Mouse (Mus musculus) intestine, embryonic 14.5 days (tissue): ENCODE data around the gene Adgrd1. TPM values are rescaled to one million over a fixed set of nuclear protein-coding genes. Genes with fewer than 3 reads are reported as not detected.

Experiments
- ATAC-seq: fragments of 200-750 bp; cut with Nextera tagmentation; replicated peaks from 2 replicates; pipeline ENCODE4 v1.8.0; 2017; ENCODE audit warnings: low read depth, moderate number of reproducible peaks, moderate TSS enrichment, moderate library complexity; ENCODE audit not compliant: low FRiP score, low TSS enrichment
- DNase-seq: peaks from one replicate; pipeline ENCODE4 v3.0.0-alpha.2; 2018; ENCODE audit warnings: low spot score
- H3K27ac ChIP-seq: fragments of 300-500 bp; sonication (generic); 2 replicates; pipeline ENCODE4 v1.5.1; 2014; ENCODE audit warnings: low read depth, mild to moderate bottlenecking, control low read depth
- H3K27me3 ChIP-seq: fragments of 300-500 bp; sonication (generic); replicated peaks from 2 replicates; pipeline ENCODE4 v1.6.1; 2014; ENCODE audit warnings: low read length, control low read depth; ENCODE audit not compliant: control insufficient read depth, insufficient read depth
- H3K36me3 ChIP-seq: fragments of 300-500 bp; sonication (generic); 2 replicates; pipeline ENCODE4 v1.6.1; 2014; ENCODE audit warnings: low read length, control low read depth; ENCODE audit not compliant: control insufficient read depth, insufficient read depth
- H3K4me1 ChIP-seq: fragments of 300-500 bp; sonication (generic); replicated peaks from 2 replicates; pipeline ENCODE4 v1.6.1; 2014; ENCODE audit warnings: low read length, control low read depth, mixed read lengths; ENCODE audit not compliant: control insufficient read depth, insufficient read depth
- H3K4me2 ChIP-seq: fragments of 300-500 bp; sonication (generic); 2 replicates; pipeline ENCODE4 v1.6.1; 2014; ENCODE audit warnings: low read length
- H3K4me3 ChIP-seq: fragments of 300-500 bp; sonication (generic); 2 replicates; pipeline ENCODE4 v1.5.1; 2014; ENCODE audit warnings: low read depth, low read length, control low read depth, mixed read lengths
- H3K9ac ChIP-seq: fragments of 300-500 bp; sonication (generic); 2 replicates; pipeline ENCODE4 v1.6.1; 2014; ENCODE audit warnings: mild to moderate bottlenecking, low read length
- H3K9me3 ChIP-seq: fragments of 300-500 bp; sonication (generic); 2 replicates; pipeline ENCODE4 v1.6.1; 2016; ENCODE audit warnings: low read length, control low read depth; ENCODE audit not compliant: control insufficient read depth
- WGBS: fragments of 180-500 bp; shearing (Covaris S2); extraction: QIAGEN DNeasy Blood & Tissue Kit; methylation state at CpG from one replicate; pipeline ENCODE4 v1.1.7; 2014; 5-methylcytosine and 5-hydroxymethylcytosine counted together
- polyA plus RNA-seq: library from polyadenylated mRNA; unstranded; fragments of >200 nt; fragmentation: Nextera tagmentation; extraction: Ambion mirVana; gene quantifications from 2 replicates; pipeline ENCODE4 v1.2.1, GENCODE M21; 2014

Gene Adgrd1
- polyA plus RNA-seq, 1 experiment from 2014 or later, result 0.62 TPM

DNA sequence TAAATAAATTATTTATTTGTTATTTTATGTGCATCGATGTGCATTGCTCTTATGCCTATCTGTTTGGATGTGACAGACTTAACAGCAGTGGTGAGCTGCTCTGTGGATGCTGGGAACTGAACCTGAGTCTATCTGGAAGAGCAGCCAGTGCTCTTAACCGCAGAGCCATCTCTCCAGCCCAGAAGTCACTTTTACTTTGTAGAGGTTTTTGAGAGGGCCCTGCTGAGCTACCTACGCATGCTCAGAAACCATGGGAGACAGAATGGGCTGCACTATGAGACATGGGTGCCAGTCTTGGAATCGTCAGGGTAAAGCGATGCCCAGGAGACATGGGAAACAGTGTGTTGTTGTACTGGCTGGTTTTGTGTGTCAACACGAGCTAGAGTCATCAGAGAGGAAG is 20.5 kb upstream of the Adgrd1 start:
- H3K4me3 ChIP-seq, result no peak overlapping the region
- ATAC-seq (no peak), DNase-seq (no peak)
- H3K27ac ChIP-seq, result no peak overlapping the region
- 86% methylated on average over 6 of the region's 6 CpGs for WGBS
- H3K27me3 ChIP-seq, result no peaks in the 10 kb centered on the region
- no peak overlapping the region for H3K9ac ChIP-seq
- no peaks in the 10 kb centered on the region for H3K9me3 ChIP-seq
- no peaks in the 10 kb centered on the region for H3K36me3 ChIP-seq
- no peaks in the 10 kb centered on the region for H3K4me1 ChIP-seq
- no peak overlapping the region for H3K4me2 ChIP-seq

DNA sequence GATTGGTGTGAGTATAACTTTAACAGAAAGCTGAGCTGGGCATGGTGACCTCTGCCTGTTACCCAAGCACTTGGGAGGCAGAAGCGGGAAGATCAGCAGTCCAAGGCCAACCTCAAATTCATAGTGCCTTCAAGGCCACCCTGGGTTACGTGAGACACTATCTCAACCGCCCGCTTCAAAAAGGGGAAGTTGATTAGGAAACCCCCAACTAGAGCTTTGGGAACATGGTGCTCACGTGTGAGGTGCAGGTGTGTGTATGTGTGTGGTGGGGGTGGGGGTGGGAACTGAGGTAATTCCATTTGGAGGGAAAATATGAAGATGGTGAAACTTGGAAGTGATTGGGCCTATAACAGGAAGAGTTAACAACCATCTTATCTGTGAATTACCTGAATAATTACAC is 19.3 kb upstream of the Adgrd1 start:
- H3K4me3 ChIP-seq, result no peak overlapping the region
- no peak for DNase-seq
- H3K27ac ChIP-seq, result no peak overlapping the region
- H3K36me3 ChIP-seq, result no peaks in the 10 kb centered on the region
- H3K9ac ChIP-seq, result no peak overlapping the region
- 88% methylated on average over 5 of the region's 5 CpGs for WGBS
- no peaks in the 10 kb centered on the region for H3K4me1 ChIP-seq
- no peak for ATAC-seq
- no peak overlapping the region for H3K4me2 ChIP-seq
- no peaks in the 10 kb centered on the region for H3K27me3 ChIP-seq
- H3K9me3 ChIP-seq, result no peaks in the 10 kb centered on the region

DNA sequence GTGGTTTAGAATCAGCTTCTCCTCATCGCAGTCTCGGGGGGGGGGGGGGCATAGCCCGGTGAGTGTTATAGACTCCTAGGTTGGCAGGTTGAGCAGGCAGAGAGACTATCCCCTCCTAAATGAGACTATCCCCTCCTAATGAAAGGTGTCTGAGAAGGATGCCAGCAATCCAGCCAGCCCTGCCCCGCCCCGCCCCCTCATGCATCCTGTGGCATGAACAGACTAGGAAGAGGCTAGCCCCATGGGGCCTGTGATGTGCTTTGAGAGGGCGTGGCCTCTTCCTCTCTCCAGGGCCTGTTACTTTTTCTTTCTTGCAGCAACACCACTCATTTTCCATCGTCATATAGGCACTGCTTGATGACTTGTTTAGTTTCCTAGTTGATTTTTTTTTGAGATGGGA is 15.0 kb upstream of the Adgrd1 start:
- no peaks in the 10 kb centered on the region for H3K36me3 ChIP-seq
- H3K27ac ChIP-seq, result no peak overlapping the region
- H3K9me3 ChIP-seq, result no peaks in the 10 kb centered on the region
- H3K4me2 ChIP-seq, result no peak overlapping the region
- ATAC-seq (no peak), DNase-seq (no peak)
- 85% methylated on average over 7 of the region's 7 CpGs for WGBS
- H3K27me3 ChIP-seq, result no peaks in the 10 kb centered on the region
- no peaks in the 10 kb centered on the region for H3K4me1 ChIP-seq
- H3K9ac ChIP-seq, result no peak overlapping the region
- no peak overlapping the region for H3K4me3 ChIP-seq

DNA sequence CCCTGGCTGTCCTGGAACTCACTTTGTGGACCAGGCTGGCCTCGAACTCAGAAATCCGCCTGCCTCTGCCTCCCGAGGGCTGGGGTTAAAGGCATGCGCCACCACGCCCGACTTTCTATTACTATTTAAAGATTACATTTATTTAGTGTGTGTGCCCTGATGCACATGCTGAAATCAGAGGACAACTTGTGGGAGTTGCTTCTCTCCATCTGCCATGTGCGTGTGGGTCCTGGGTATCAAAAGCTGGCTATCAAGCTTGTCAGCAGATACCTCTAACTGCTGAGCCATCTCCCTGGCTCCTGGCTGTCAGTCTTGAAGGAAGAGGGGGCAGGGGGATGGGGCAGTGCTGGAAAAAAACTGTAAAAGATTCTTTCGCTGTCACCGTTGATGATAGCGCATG is 11.4 kb upstream of the Adgrd1 start:
- H3K9me3 ChIP-seq, result no peaks in the 10 kb centered on the region
- no peaks in the 10 kb centered on the region for H3K36me3 ChIP-seq
- no peaks in the 10 kb centered on the region; the same call in 1 of the 2 replicates for H3K4me1 ChIP-seq
- H3K9ac ChIP-seq, result no peak overlapping the region
- DNase-seq (no peak), ATAC-seq (no peak)
- H3K4me2 ChIP-seq, result no peak overlapping the region
- H3K27ac ChIP-seq, result no peak overlapping the region
- H3K4me3 ChIP-seq, result no peak overlapping the region
- 92% methylated on average over 9 of the region's 10 CpGs for WGBS
- H3K27me3 ChIP-seq, result no peaks in the 10 kb centered on the region

DNA sequence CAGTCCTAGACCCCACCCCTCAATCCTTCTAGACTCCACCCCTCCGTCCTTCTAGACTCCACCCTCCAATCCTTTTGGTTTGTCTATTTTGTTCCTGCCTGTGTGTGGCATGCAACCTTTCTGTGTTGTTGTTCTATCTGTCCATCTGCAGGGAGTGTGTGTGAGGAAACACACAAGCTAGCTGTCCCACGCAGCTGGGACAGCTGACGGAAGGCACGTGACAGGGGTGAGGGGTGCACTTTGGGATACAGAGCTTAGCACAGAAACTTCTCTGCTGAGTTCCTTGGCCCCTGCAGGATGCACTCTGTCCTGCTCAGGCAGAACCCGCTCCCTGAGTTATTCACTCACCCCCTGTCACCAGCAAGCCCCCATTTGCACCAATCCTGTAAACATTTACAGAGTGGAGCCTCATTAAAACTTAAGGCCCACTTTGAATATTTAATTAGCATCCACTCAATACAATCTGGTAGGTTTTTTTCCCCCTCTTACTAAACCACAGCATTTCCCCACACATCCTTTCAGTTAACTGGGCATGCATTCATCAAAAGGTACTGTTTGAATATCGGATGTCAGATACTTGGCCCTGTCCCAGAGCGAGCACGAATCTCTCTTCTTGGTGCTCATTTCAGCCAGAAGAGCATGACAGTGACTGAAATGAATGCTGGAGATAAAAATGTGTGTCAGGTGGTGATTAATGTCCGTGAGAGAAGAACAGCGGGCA is 4.0 kb upstream of the Adgrd1 start:
- Histone ChIP-seq H3K27ac (no peak overlapping the region), H3K9ac (no peak overlapping the region), H3K4me3 (no peak overlapping the region), H3K4me1 (peaks cover 7% of the 10 kb centered on the region), H3K4me2 (no peak overlapping the region), H3K9me3 (no peaks in the 10 kb centered on the region), H3K36me3 (no peaks in the 10 kb centered on the region), H3K27me3 (no peaks in the 10 kb centered on the region)
- no peak; the same call in 1 of the 2 replicates for ATAC-seq
- DNase-seq, result no peak
- 43% methylated on average over 10 of the region's 10 CpGs for WGBS

DNA sequence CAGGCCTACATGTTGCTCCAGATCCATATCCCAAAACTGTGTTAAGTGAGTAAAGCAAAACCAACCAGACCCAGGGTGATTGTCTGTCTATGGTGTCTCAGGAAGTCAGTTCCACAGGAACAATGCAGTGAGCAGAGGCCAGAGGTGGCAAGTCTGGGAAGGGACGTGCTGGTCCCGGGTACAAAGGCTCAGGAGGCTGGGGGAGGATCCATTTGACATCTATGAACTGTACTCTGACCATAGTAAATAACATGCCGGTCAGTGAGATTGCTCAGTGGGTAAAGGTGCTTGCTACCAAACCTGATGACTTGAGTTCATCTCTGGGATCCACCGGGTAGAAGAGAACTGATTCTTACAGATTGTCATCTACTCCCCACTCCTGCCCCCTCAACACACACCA is 3.4 kb upstream of the Adgrd1 start:
- H3K9ac ChIP-seq, result no peak overlapping the region
- DNase-seq (no peak), ATAC-seq (no peak)
- no peak overlapping the region for H3K27ac ChIP-seq
- no peak overlapping the region for H3K4me2 ChIP-seq
- H3K4me1 ChIP-seq, result peaks cover 7% of the 10 kb centered on the region
- no peaks in the 10 kb centered on the region for H3K27me3 ChIP-seq
- WGBS, result 84% methylated on average over 4 of the region's 4 CpGs
- no peaks in the 10 kb centered on the region for H3K36me3 ChIP-seq
- H3K4me3 ChIP-seq, result no peak overlapping the region
- H3K9me3 ChIP-seq, result no peaks in the 10 kb centered on the region

DNA sequence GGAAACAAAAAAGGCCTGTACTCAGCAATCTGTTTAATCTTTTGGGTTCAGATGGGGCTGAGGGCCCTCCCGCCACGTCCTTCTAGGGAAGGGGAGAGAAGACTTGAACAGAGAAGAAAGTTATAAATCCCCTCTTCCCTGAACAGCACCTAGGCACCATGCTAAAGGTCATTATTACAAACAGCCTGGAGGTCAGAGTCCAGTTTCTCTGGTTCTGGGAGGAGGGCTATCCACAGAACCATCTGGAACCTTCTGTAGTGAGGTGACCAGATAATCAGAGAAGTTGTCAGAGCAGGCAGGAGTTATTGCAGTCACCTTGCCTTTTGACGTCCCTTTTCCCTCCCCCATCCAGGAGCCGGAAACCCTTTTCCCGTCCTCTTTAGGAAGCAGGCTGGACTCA is 2.3 kb upstream of the Adgrd1 start:
- Histone ChIP-seq H3K27me3 (no peaks in the 10 kb centered on the region), H3K36me3 (no peaks in the 10 kb centered on the region), H3K4me2 (no peak overlapping the region), H3K9ac (no peak overlapping the region), H3K4me1 (peaks cover 7% of the 10 kb centered on the region), H3K4me3 (no peak overlapping the region), H3K9me3 (no peaks in the 10 kb centered on the region), H3K27ac (no peak overlapping the region)
- DNase-seq (no peak), ATAC-seq (no peak)
- 52% methylated on average over 5 of the region's 5 CpGs for WGBS

DNA sequence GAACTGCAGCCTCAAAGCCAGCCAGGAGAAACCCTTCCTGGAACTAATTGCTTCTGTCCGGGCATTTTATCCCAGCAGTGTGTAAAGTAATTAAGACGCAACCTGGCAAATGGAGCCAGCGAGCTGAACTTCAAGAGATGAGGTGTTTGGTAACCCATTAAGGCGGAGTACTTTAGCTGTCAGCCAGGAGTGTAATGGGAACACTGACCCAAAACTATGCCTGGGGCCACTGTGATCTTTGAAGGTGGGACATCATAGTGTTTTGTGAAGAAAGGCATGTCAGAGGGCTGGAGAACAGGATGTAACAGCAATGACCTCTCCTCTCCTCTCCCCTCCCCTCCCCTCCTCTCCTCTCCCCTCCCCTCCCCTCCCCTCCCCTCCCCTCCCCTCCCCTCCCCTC is 7.5 kb downstream of the Adgrd1 start:
- Histone ChIP-seq H3K27ac (no peak overlapping the region), H3K36me3 (no peaks in the 10 kb centered on the region), H3K9ac (no peak overlapping the region), H3K4me3 (no peak overlapping the region), H3K9me3 (no peaks in the 10 kb centered on the region), H3K4me2 (no peak overlapping the region), H3K27me3 (no peaks in the 10 kb centered on the region), H3K4me1 (no peaks in the 10 kb centered on the region)
- ATAC-seq (no peak), DNase-seq (no peak)
- 44% methylated on average over 4 of the region's 4 CpGs for WGBS

DNA sequence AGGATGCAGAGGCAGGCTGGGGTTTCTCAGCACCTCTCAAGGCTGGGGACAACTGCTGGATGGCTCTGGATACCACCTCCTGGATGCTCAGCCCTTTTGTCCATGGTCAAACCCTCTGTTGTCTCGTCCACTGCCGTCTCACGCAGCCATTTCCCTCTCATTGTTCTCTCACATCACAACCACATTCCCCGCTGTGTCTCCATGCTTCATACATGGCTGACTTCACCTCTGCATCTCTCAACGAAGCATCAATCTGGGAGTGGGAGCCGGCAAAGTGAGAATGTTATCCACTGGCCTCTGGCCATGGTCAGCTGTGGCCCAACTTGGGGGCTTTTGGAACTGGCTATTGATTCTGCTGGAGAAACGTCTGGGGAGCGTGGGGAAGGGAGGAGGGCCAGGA is 15.2 kb downstream of the Adgrd1 start:
- Histone ChIP-seq H3K4me1 (no peaks in the 10 kb centered on the region), H3K4me3 (no peak overlapping the region), H3K9ac (no peak overlapping the region), H3K36me3 (no peaks in the 10 kb centered on the region), H3K27ac (no peak overlapping the region), H3K27me3 (no peaks in the 10 kb centered on the region), H3K4me2 (no peak overlapping the region), H3K9me3 (no peaks in the 10 kb centered on the region)
- no peak for DNase-seq
- WGBS, result 79% methylated on average over 8 of the region's 8 CpGs
- no peak for ATAC-seq
